Mouse (Mus musculus): Measurements from ENCODE around the gene Atp8a1.

- TF ChIP-seq CTCF (IDR thresholded peaks at IDR 0.05; ENCODE audit: borderline replicate concordance, control insufficient read depth, extremely low read depth, insufficient read depth, low read length, poor library complexity): no peak
- TF ChIP-seq POLR2A (IDR thresholded peaks at IDR 0.05; ENCODE audit: control insufficient read depth, extremely low read depth, insufficient read depth, low read length, poor library complexity): no peak
Observed at GRCm38 (mm10) chr5:67768708-67769107, 78.5 kb downstream of the Atp8a1 start.

Measured in thymus, adult 2 months (tissue).